Mouse (Mus musculus) embryonic fibroblast, embryonic 13.5 days (primary cell): Measurements from ENCODE around the gene Notch3.

Source experiments
- CTCF ChIP-seq: IDR thresholded peaks from 2 replicates; pipeline ENCODE4 v1.5.1; 2011; ENCODE audit warnings: mild to moderate bottlenecking, control low read depth, low read length, moderate library complexity, borderline replicate concordance; ENCODE audit not compliant: insufficient read depth
- POLR2A ChIP-seq: IDR thresholded peaks from 2 replicates; pipeline ENCODE4 v1.6.1; 2011; ENCODE audit warnings: low read depth, mild to moderate bottlenecking, control low read depth, low read length, moderate library complexity

DNA sequence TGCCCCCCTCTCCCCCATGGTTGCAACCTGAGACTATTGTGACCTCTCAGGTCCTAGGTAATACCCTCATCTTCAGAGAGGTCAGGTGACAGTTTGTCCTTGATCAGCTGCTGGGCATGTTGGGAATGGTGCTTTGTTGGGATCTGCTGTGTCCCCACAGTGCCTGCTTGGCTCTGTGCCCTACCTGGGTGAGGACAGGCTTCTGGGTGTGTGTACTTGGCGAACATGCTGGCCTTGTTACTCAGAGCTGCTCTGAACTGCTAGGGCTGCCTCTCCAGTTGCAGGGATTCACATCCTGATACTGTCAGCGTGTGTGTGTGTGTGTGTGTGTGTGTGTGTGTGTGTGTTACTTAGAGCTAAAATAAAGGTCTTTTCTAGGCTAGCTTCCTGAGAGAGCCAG lies 56.2 kb downstream of the Notch3 start:
- TF ChIP-seq POLR2A (no peak), CTCF (no peak)
